Mouse (Mus musculus): ENCODE measurements around the gene Sec1.

DNA sequence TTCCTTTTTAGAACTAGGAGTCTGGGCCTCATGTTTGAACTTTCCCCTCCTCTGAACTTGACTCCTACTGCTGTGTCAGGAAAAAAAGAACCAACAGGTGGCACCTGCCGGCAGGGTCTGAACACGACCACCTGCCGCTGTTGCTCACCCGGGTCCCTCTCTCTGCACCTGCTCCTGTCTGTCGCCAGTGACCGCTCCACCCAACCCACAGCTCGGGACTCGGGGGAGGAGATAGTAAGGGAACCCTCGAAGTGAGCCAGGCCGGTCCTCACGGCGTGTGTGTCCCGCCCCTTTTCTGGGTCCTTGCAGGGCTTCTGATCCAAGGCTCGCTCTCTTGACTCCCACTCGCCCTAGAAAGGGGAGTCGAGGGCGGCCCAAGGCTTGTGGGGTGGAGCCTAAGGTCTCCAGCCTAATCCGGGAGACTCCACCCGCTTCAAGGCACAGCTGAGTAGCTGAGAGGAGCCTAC, 54.6 kb downstream of the Sec1 start, which contains the start of gene Mamstr:
- TF ChIP-seq POLR2A (IDR thresholded peaks at IDR 0.05; ENCODE audit: low read depth, low read length) (no peak), CTCF (IDR thresholded peaks at IDR 0.05; ENCODE audit: extremely low read depth, insufficient read depth, insufficient read length, insufficient replicate concordance) (no peak)
